Mouse (Mus musculus) embryo, embryonic 9.5 days (tissue): ENCODE data around the gene BC052040.
A peak's percentile ranks its signal among the peaks of the same experiment; 100 is the strongest.

Experiments used
- DNase-seq: peaks from one replicate; pipeline ENCODE4 v3.0.0-alpha.2; 2017; ENCODE audit errors: extremely low spot score

Gene BC052040

GRCm38 (mm10) chr2:115769597-115770305 is 188.2 kb downstream of the BC052040 start:
- no peak for DNase-seq

GRCm38 (mm10) chr2:115772709-115773108 is 191.2 kb downstream of the BC052040 start:
- DNase-seq = no peak

GRCm38 (mm10) chr2:115774153-115774908 is 192.8 kb downstream of the BC052040 start:
- DNase-seq = no peak

GRCm38 (mm10) chr2:115775488-115776217 is 194.1 kb downstream of the BC052040 start:
- no peak for DNase-seq

- peak; percentile 33 for DNase-seq
These were observed 195.7 kb downstream of the BC052040 start for GRCm38 (mm10) chr2:115776924-115777860.

GRCm38 (mm10) chr2:115780546-115781011 is 199.1 kb downstream of the BC052040 start:
- no peak for DNase-seq

- DNase-seq = no peak
These were observed 204.2 kb downstream of the BC052040 start for GRCm38 (mm10) chr2:115785687-115786086.

- no peak for DNase-seq
These were observed 217.3 kb downstream of the BC052040 start for GRCm38 (mm10) chr2:115798839-115799238.

GRCm38 (mm10) chr2:115808376-115808775 is 226.9 kb downstream of the BC052040 start:
- no peak for DNase-seq

GRCm38 (mm10) chr2:115813316-115813715 is 231.8 kb downstream of the BC052040 start:
- DNase-seq = peak; percentile 12

GRCm38 (mm10) chr2:115813721-115814120 is 232.2 kb downstream of the BC052040 start:
- DNase-seq = no peak

- DNase-seq = no peak
These were observed 236.4 kb downstream of the BC052040 start for GRCm38 (mm10) chr2:115817959-115818358.

- no peak for DNase-seq
These were observed 240.8 kb downstream of the BC052040 start for GRCm38 (mm10) chr2:115822361-115822760.
